ENCODE assay signal across 16 mouse cellular contexts in genomic region chr2:178572301-178572700, GRCm38 (mm10).
"Had no signal": no experiment of that assay in that cellular context is flagged by ENCODE, and none has a peak within 500 bp of the region (broad histone marks: within the 10 kb centered on the region; RNA-seq: fewer than 3 reads in every experiment).

No protein-coding gene starts in this region.

- ATAC-seq: midbrain, embryonic 13.5 days had no signal

- H3K27ac ChIP-seq: liver, embryonic 13.5 days; macrophage; midbrain, embryonic 13.5 days; stomach, postnatal 0 days had no signal

- DNase-seq: kidney, adult 11 months; kidney, adult 9 months; kidney, postnatal 14 days; kidney, postnatal 4 days; liver, embryonic 13.5 days; lung, adult 2 months; lung, postnatal 14 days; right cerebral cortex, adult 18-20 months; right cerebral cortex, postnatal 14 days; right cerebral cortex, postnatal 4 days; thymus, adult 2 months; thymus, postnatal 14 days; thymus, postnatal 4 days had no signal

- H3K4me1 ChIP-seq: liver, embryonic 13.5 days had no signal

- H3K9me3 ChIP-seq: liver, embryonic 13.5 days; midbrain, embryonic 13.5 days had no signal

- H3K9ac ChIP-seq: liver, embryonic 13.5 days; midbrain, embryonic 13.5 days had no signal

- H3K4me2 ChIP-seq: liver, embryonic 13.5 days; midbrain, embryonic 13.5 days had no signal

- H3K4me3 ChIP-seq: liver, embryonic 13.5 days; midbrain, embryonic 13.5 days had no signal

- H3K27me3 ChIP-seq: liver, embryonic 13.5 days; midbrain, embryonic 13.5 days had no signal

- H3K36me3 ChIP-seq: liver, embryonic 13.5 days; midbrain, embryonic 13.5 days had no signal
